8 mouse cellular contexts compared by ENCODE assay signal in genomic region chr5:147306638-147307397, GRCm38 (mm10). TPM values are rescaled to one million over a fixed set of nuclear protein-coding genes. Genes with fewer than 3 reads are reported as not detected.
DNase-seq lines count a peak whose midpoint lies in the region; ATAC-seq and TF ChIP-seq lines count a peak whose summit lies in the region.
"Had no signal": no experiment of that assay in that cellular context is flagged by ENCODE, and none has a peak within 500 bp of the region (broad histone marks: within the 10 kb centered on the region; RNA-seq: fewer than 3 reads in every experiment).

Gene Cdx2 (minus strand): TSS chr5:147307270.

- no peak for DNase-seq in kidney, postnatal 0 days (ENCODE audit: low spot score)
- no peak for DNase-seq in kidney, adult 18-20 months
- peak; percentile 68 for DNase-seq in limb, embryonic 11.5 days (ENCODE audit: low spot score)
- DNase-seq in gastrocnemius, postnatal 25 days = no peak
- no peak for DNase-seq in right cerebral cortex, adult 18-20 months
- DNase-seq: cerebellum, postnatal 10 days had no signal

- peaks cover 9% of the 10 kb centered on the region for H3K4me1 ChIP-seq in kidney, postnatal 0 days (replicated peaks; ENCODE audit: insufficient read depth, low read length)
- peaks cover 5% of the 10 kb centered on the region; the same call in 1 of the 2 replicates for H3K4me1 ChIP-seq in embryonic facial prominence, embryonic 12.5 days
- H3K4me1 ChIP-seq in limb, embryonic 11.5 days (ENCODE audit: control insufficient read depth, insufficient read depth, low read length) = peaks cover 14% of the 10 kb centered on the region; the same call in 1 of the 2 replicates
- H3K4me1 ChIP-seq in small intestine, adult 2 months (ENCODE audit: control insufficient read depth, insufficient read depth, insufficient read length, low read length) = peaks cover 21% of the 10 kb centered on the region; the same call in 1 of the 2 replicates

- H3K27me3 ChIP-seq in kidney, postnatal 0 days (ENCODE audit: insufficient read depth, low read length) = peaks cover 97% of the 10 kb centered on the region
- peaks cover 99% of the 10 kb centered on the region for H3K27me3 ChIP-seq in embryonic facial prominence, embryonic 12.5 days
- peaks cover 96% of the 10 kb centered on the region for H3K27me3 ChIP-seq in limb, embryonic 11.5 days (ENCODE audit: control insufficient read depth, insufficient read depth, low read length)
- no peaks in the 10 kb centered on the region for H3K27me3 ChIP-seq in small intestine, adult 2 months (ENCODE audit: control insufficient read depth, insufficient read depth, low read length)

- peak within 1 kb of the TSS; percentile 30; the same call in 1 of the 2 replicates for H3K4me2 ChIP-seq in kidney, postnatal 0 days (ENCODE audit: low read length)
- peak within 1 kb of the TSS; percentile 17; the same call in 1 of the 2 replicates for H3K4me2 ChIP-seq in embryonic facial prominence, embryonic 12.5 days (replicated peaks)
- peak within 1 kb of the TSS; percentile 27 for H3K4me2 ChIP-seq in limb, embryonic 11.5 days (ENCODE audit: low read depth, severe bottlenecking)

- no peaks in the 10 kb centered on the region for H3K36me3 ChIP-seq in kidney, postnatal 0 days (ENCODE audit: insufficient read depth, low read length)
- no peaks in the 10 kb centered on the region for H3K36me3 ChIP-seq in embryonic facial prominence, embryonic 12.5 days
- no peaks in the 10 kb centered on the region for H3K36me3 ChIP-seq in limb, embryonic 11.5 days (ENCODE audit: control insufficient read depth, insufficient read depth, low read length)
- peaks cover 19% of the 10 kb centered on the region for H3K36me3 ChIP-seq in small intestine, adult 2 months (ENCODE audit: control insufficient read depth, insufficient read depth, low read length)

- H3K9me3 ChIP-seq in kidney, postnatal 0 days (replicated peaks; ENCODE audit: low read length) = no peaks in the 10 kb centered on the region
- H3K9me3 ChIP-seq in embryonic facial prominence, embryonic 12.5 days = no peaks in the 10 kb centered on the region
- H3K9me3 ChIP-seq in limb, embryonic 11.5 days (ENCODE audit: control insufficient read depth, low read length) = no peaks in the 10 kb centered on the region

- WGBS in kidney, postnatal 0 days = under 1% methylated on average over 55 of the region's 63 CpGs
- WGBS in embryonic facial prominence, embryonic 12.5 days = under 1% methylated on average over 63 of the region's 63 CpGs
- WGBS in limb, embryonic 11.5 days = under 1% methylated on average over 63 of the region's 63 CpGs
- under 1% methylated on average over 63 of the region's 63 CpGs for WGBS in small intestine, adult 2 months

- H3K27ac ChIP-seq in kidney, postnatal 0 days = no peak within 1 kb of the TSS
- H3K27ac ChIP-seq in embryonic facial prominence, embryonic 12.5 days = no peak within 1 kb of the TSS
- no peak within 1 kb of the TSS for H3K27ac ChIP-seq in limb, embryonic 11.5 days (replicated peaks; ENCODE audit: low read depth, low read length)
- H3K27ac ChIP-seq in small intestine, adult 2 months (ENCODE audit: insufficient read depth, low read depth, low read length) = peak within 1 kb of the TSS; percentile 83

- peak within 1 kb of the TSS; percentile 17; the same call in 1 of the 2 replicates for H3K4me3 ChIP-seq in kidney, postnatal 0 days (replicated peaks; ENCODE audit: low read depth, low read length)
- peak within 1 kb of the TSS; percentile 16; the same call in 1 of the 2 replicates for H3K4me3 ChIP-seq in embryonic facial prominence, embryonic 12.5 days
- H3K4me3 ChIP-seq in limb, embryonic 11.5 days (ENCODE audit: low read depth, low read length) = peak within 1 kb of the TSS; percentile 6; the same call in 1 of the 2 replicates
- peak within 1 kb of the TSS; percentile 68 for H3K4me3 ChIP-seq in small intestine, adult 2 months (ENCODE audit: low read depth, low read length)

- TF ChIP-seq CTCF in kidney, postnatal 0 days (IDR thresholded peaks at IDR 0.05; ENCODE audit: low read depth) = no peak
- TF ChIP-seq CTCF in small intestine, adult 2 months (IDR thresholded peaks at IDR 0.05; ENCODE audit: extremely low read depth, insufficient read length, insufficient replicate concordance, low read depth, low read length) = no peak

- no peak within 1 kb of the TSS for H3K9ac ChIP-seq in kidney, postnatal 0 days (ENCODE audit: low read depth, low read length)
- no peak within 1 kb of the TSS for H3K9ac ChIP-seq in embryonic facial prominence, embryonic 12.5 days
- no peak within 1 kb of the TSS for H3K9ac ChIP-seq in limb, embryonic 11.5 days (ENCODE audit: low read length)

- no peak for ATAC-seq in kidney, postnatal 0 days (replicated peaks; ENCODE audit: low FRiP score, low read depth)
- no peak for ATAC-seq in embryonic facial prominence, embryonic 12.5 days (ENCODE audit: insufficient number of reproducible peaks, insufficient read depth, low FRiP score, low TSS enrichment)
- no peak for ATAC-seq in limb, embryonic 11.5 days (ENCODE audit: insufficient number of reproducible peaks, low FRiP score, low TSS enrichment, low read depth)

- peak; percentile 96 for TF ChIP-seq POLR2A in small intestine, adult 2 months (IDR thresholded peaks at IDR 0.05; ENCODE audit: low read depth, low read length)

RNA-seq across cellular contexts. Expression of gene Cdx2, which starts in this region (rescaled TPM):
- polyA plus RNA-seq in kidney, postnatal 0 days (2015; fragmentation: Nextera tagmentation; extraction: Ambion mirVana) = not detected in 2 replicates
- not detected in 2 replicates for polyA plus RNA-seq in embryonic facial prominence, embryonic 12.5 days (2016; fragmentation: Nextera tagmentation; extraction: Ambion mirVana)
- polyA plus RNA-seq in limb, embryonic 11.5 days (2014; fragmentation: Nextera tagmentation; extraction: Ambion mirVana) = not detected in 2 replicates
- 116 and 344 TPM in 2 replicates for polyA plus RNA-seq in small intestine, adult 2 months (2012; rRNA removed)
- not detected for total RNA-seq in gastrocnemius, postnatal 25 days (2021)

Comparison
In these comparisons a context has a peak if more than half of its experiments do, and no peak if none do; other contexts are left out.
1. RNA of gene Cdx2 (polyA plus RNA-seq): 116 to 344 TPM in small intestine, adult 2 months; not detected in kidney, postnatal 0 days, not detected in embryonic facial prominence, embryonic 12.5 days and not detected in limb, embryonic 11.5 days; every median in the first group is over 100 times any median in the second.
2. Peak in DNase-seq, H3K4me3 ChIP-seq and H3K4me2 ChIP-seq in limb, embryonic 11.5 days; RNA of the gene not detected or under 1 TPM.
3. H3K4me3 ChIP-seq: peak in every context shown above with its lines; median percentile 68 in small intestine, adult 2 months; 17 in kidney, postnatal 0 days; 16 in embryonic facial prominence, embryonic 12.5 days; 6 in limb, embryonic 11.5 days.
4. Peak in every context shown above with its lines, with median percentiles within 50 percentile points of each other: H3K4me2 ChIP-seq.